ENCODE assay signal across 26 mouse cellular contexts in genomic region chr11:17657720-17658119, GRCm38 (mm10).
DNase-seq lines count a peak whose midpoint lies in the region; ATAC-seq and TF ChIP-seq lines count a peak whose summit lies in the region.
"Had no signal": no experiment of that assay in that cellular context is flagged by ENCODE, and none has a peak within 500 bp of the region (broad histone marks: within the 10 kb centered on the region; RNA-seq: fewer than 3 reads in every experiment).

No protein-coding gene starts in this region.

- WGBS in hindbrain, embryonic 11.5 days = 82% methylated on average over 3 of the region's 3 CpGs
- 75% methylated on average over 3 of the region's 3 CpGs for WGBS in hindbrain, embryonic 16.5 days
- 92% methylated on average over 3 of the region's 3 CpGs for WGBS in midbrain, embryonic 11.5 days
- 70% methylated on average over 3 of the region's 3 CpGs for WGBS in midbrain, postnatal 0 days
- WGBS in forebrain, embryonic 16.5 days = 18% methylated on average over 3 of the region's 3 CpGs
- 72% methylated on average over 3 of the region's 3 CpGs for WGBS in midbrain, embryonic 16.5 days

- ATAC-seq in hindbrain, embryonic 11.5 days (ENCODE audit: low FRiP score) = peak; percentile 29; the same call in 1 of the 2 replicates
- ATAC-seq in hindbrain, embryonic 16.5 days = no peak
- 0 out of 2 replicates have a peak, but pooled peaks have one; percentile 38 for ATAC-seq in midbrain, embryonic 11.5 days (ENCODE audit: low FRiP score)
- no peak for ATAC-seq in midbrain, postnatal 0 days (ENCODE audit: low FRiP score)
- ATAC-seq in forebrain, embryonic 16.5 days = peak; percentile 48
- ATAC-seq in midbrain, embryonic 16.5 days = 0 out of 2 replicates have a peak, but pooled peaks have one; percentile 43
- ATAC-seq: CD4-positive, CD25-positive, alpha-beta regulatory T cell, adult 4 months; liver, embryonic 12.5 days; liver, postnatal 0 days had no signal

- no peak overlapping the region for H3K9ac ChIP-seq in hindbrain, embryonic 11.5 days (ENCODE audit: low read depth, low read length)
- H3K9ac ChIP-seq in hindbrain, embryonic 16.5 days (ENCODE audit: low read depth, low read length) = no peak overlapping the region
- no peak overlapping the region for H3K9ac ChIP-seq in midbrain, embryonic 11.5 days (ENCODE audit: low read length)
- H3K9ac ChIP-seq in midbrain, postnatal 0 days (replicated peaks; ENCODE audit: low read length, poor library complexity, severe bottlenecking) = no peak overlapping the region
- H3K9ac ChIP-seq in forebrain, embryonic 16.5 days (replicated peaks; ENCODE audit: low read depth, low read length) = no peak overlapping the region
- H3K9ac ChIP-seq in midbrain, embryonic 16.5 days (ENCODE audit: low read depth, low read length) = no peak overlapping the region
- H3K9ac ChIP-seq: embryonic facial prominence, embryonic 13.5 days; liver, embryonic 12.5 days; liver, postnatal 0 days; stomach, embryonic 15.5 days had no signal

- H3K4me3 ChIP-seq in hindbrain, embryonic 11.5 days (ENCODE audit: low read depth, low read length) = no peak overlapping the region
- H3K4me3 ChIP-seq in hindbrain, embryonic 16.5 days (ENCODE audit: low read length) = no peak overlapping the region
- no peak overlapping the region for H3K4me3 ChIP-seq in midbrain, embryonic 11.5 days (ENCODE audit: low read depth, low read length)
- no peak overlapping the region for H3K4me3 ChIP-seq in midbrain, postnatal 0 days (ENCODE audit: low read depth, low read length)
- H3K4me3 ChIP-seq in forebrain, embryonic 16.5 days (replicated peaks; ENCODE audit: low read length) = no peak overlapping the region
- no peak overlapping the region for H3K4me3 ChIP-seq in midbrain, embryonic 16.5 days (ENCODE audit: low read depth, low read length)
- H3K4me3 ChIP-seq: embryonic facial prominence, embryonic 13.5 days; liver, embryonic 12.5 days; stomach, embryonic 15.5 days had no signal

- no peak for DNase-seq in hindbrain, embryonic 11.5 days (ENCODE audit: low spot score)
- no peak for DNase-seq in midbrain, embryonic 11.5 days (ENCODE audit: low spot score, missing footprints)
- no peak for DNase-seq in midbrain, postnatal 0 days (ENCODE audit: low spot score)
- DNase-seq in cerebellum, adult 9-11 months = no peak
- DNase-seq: adrenal gland, postnatal 14 days; cerebellum, adult 11-12 months; cerebellum, postnatal 10 days; gastrocnemius, postnatal 14 days; heart, adult 11 months; heart, postnatal 4 days; kidney, adult 11 months; layer of hippocampus, postnatal 36 days; left cerebral cortex, postnatal 4 days; liver, postnatal 0 days; lung, postnatal 36 days; right cerebral cortex, postnatal 25 days; thymus, postnatal 14 days had no signal

- H3K36me3 ChIP-seq in hindbrain, embryonic 11.5 days (ENCODE audit: control insufficient read depth, insufficient read depth, low read length) = no peaks in the 10 kb centered on the region
- no peaks in the 10 kb centered on the region for H3K36me3 ChIP-seq in hindbrain, embryonic 16.5 days (ENCODE audit: control insufficient read depth, insufficient read depth, low read length)
- H3K36me3 ChIP-seq in midbrain, embryonic 11.5 days (ENCODE audit: control insufficient read depth, insufficient read depth, low read length) = no peaks in the 10 kb centered on the region
- no peaks in the 10 kb centered on the region for H3K36me3 ChIP-seq in midbrain, postnatal 0 days (ENCODE audit: insufficient read depth, low read length)
- H3K36me3 ChIP-seq in forebrain, embryonic 16.5 days (ENCODE audit: control insufficient read depth, insufficient read depth) = no peaks in the 10 kb centered on the region
- H3K36me3 ChIP-seq in midbrain, embryonic 16.5 days (ENCODE audit: control insufficient read depth, insufficient read depth, low read length) = no peaks in the 10 kb centered on the region
- H3K36me3 ChIP-seq: embryonic facial prominence, embryonic 13.5 days; liver, embryonic 12.5 days; stomach, embryonic 15.5 days had no signal

- H3K4me2 ChIP-seq in hindbrain, embryonic 11.5 days (replicated peaks; ENCODE audit: low read depth, low read length) = no peak overlapping the region
- H3K4me2 ChIP-seq in hindbrain, embryonic 16.5 days (ENCODE audit: low read length) = no peak overlapping the region
- H3K4me2 ChIP-seq in midbrain, embryonic 11.5 days = no peak overlapping the region
- H3K4me2 ChIP-seq in midbrain, postnatal 0 days (ENCODE audit: low read depth, low read length, poor library complexity, severe bottlenecking) = no peak overlapping the region
- no peak overlapping the region for H3K4me2 ChIP-seq in forebrain, embryonic 16.5 days (ENCODE audit: low read length)
- H3K4me2 ChIP-seq in midbrain, embryonic 16.5 days (ENCODE audit: low read length) = no peak overlapping the region
- H3K4me2 ChIP-seq: embryonic facial prominence, embryonic 13.5 days; heart, embryonic 11.5 days; liver, embryonic 12.5 days; stomach, embryonic 15.5 days had no signal

- no peak for TF ChIP-seq CTCF in midbrain, postnatal 0 days (IDR thresholded peaks at IDR 0.05)

- H3K4me1 ChIP-seq in hindbrain, embryonic 11.5 days (replicated peaks; ENCODE audit: control insufficient read depth, insufficient read depth, low read length) = no peaks in the 10 kb centered on the region
- H3K4me1 ChIP-seq in hindbrain, embryonic 16.5 days (ENCODE audit: control insufficient read depth, insufficient read depth, low read depth, low read length) = no peaks in the 10 kb centered on the region
- 0 out of 2 replicates have a peak, but pooled peaks cover 2% of the 10 kb centered on the region for H3K4me1 ChIP-seq in midbrain, embryonic 11.5 days (ENCODE audit: control insufficient read depth, insufficient read depth, low read length)
- H3K4me1 ChIP-seq in midbrain, postnatal 0 days (ENCODE audit: insufficient read depth, low read length) = no peaks in the 10 kb centered on the region
- peaks cover 12% of the 10 kb centered on the region for H3K4me1 ChIP-seq in forebrain, embryonic 16.5 days (replicated peaks; ENCODE audit: control insufficient read depth, insufficient read depth, low read length)
- no peaks in the 10 kb centered on the region; the same call in 1 of the 2 replicates for H3K4me1 ChIP-seq in midbrain, embryonic 16.5 days (ENCODE audit: control insufficient read depth, insufficient read depth, low read length)
- H3K4me1 ChIP-seq: liver, embryonic 12.5 days; stomach, embryonic 15.5 days had no signal

- H3K27ac ChIP-seq in hindbrain, embryonic 11.5 days (ENCODE audit: low read depth, low read length) = no peak overlapping the region
- no peak overlapping the region for H3K27ac ChIP-seq in hindbrain, embryonic 16.5 days (ENCODE audit: low read depth, low read length)
- no peak overlapping the region for H3K27ac ChIP-seq in midbrain, embryonic 11.5 days (ENCODE audit: low read depth, low read length)
- no peak overlapping the region for H3K27ac ChIP-seq in midbrain, postnatal 0 days (ENCODE audit: low read depth, low read length)
- peak overlapping the region; percentile 52 for H3K27ac ChIP-seq in forebrain, embryonic 16.5 days (ENCODE audit: low read length)
- no peak overlapping the region for H3K27ac ChIP-seq in midbrain, embryonic 16.5 days (ENCODE audit: low read length)
- H3K27ac ChIP-seq: embryonic facial prominence, embryonic 13.5 days; kidney, postnatal 0 days; liver, embryonic 12.5 days; stomach, embryonic 15.5 days had no signal

- H3K27me3 ChIP-seq in hindbrain, embryonic 11.5 days (ENCODE audit: control insufficient read depth, insufficient read depth, low read length) = no peaks in the 10 kb centered on the region
- no peaks in the 10 kb centered on the region for H3K27me3 ChIP-seq in hindbrain, embryonic 16.5 days (replicated peaks; ENCODE audit: control insufficient read depth, insufficient read depth, low read length)
- H3K27me3 ChIP-seq in midbrain, embryonic 11.5 days (ENCODE audit: control insufficient read depth, insufficient read depth, low read length) = no peaks in the 10 kb centered on the region
- no peaks in the 10 kb centered on the region for H3K27me3 ChIP-seq in midbrain, postnatal 0 days (ENCODE audit: insufficient read depth, low read length)
- no peaks in the 10 kb centered on the region for H3K27me3 ChIP-seq in forebrain, embryonic 16.5 days (replicated peaks; ENCODE audit: control insufficient read depth, insufficient read depth, low read length)
- no peaks in the 10 kb centered on the region for H3K27me3 ChIP-seq in midbrain, embryonic 16.5 days (ENCODE audit: control insufficient read depth, insufficient read depth, low read depth, low read length)
- H3K27me3 ChIP-seq: embryonic facial prominence, embryonic 13.5 days; liver, embryonic 12.5 days; stomach, embryonic 15.5 days had no signal

- no peaks in the 10 kb centered on the region for H3K9me3 ChIP-seq in hindbrain, embryonic 11.5 days (ENCODE audit: control insufficient read depth, low read length)
- no peaks in the 10 kb centered on the region for H3K9me3 ChIP-seq in hindbrain, embryonic 16.5 days (ENCODE audit: control insufficient read depth, low read length)
- no peaks in the 10 kb centered on the region for H3K9me3 ChIP-seq in midbrain, embryonic 11.5 days (ENCODE audit: control insufficient read depth, low read length)
- no peaks in the 10 kb centered on the region for H3K9me3 ChIP-seq in midbrain, postnatal 0 days (ENCODE audit: low read length)
- no peaks in the 10 kb centered on the region for H3K9me3 ChIP-seq in forebrain, embryonic 16.5 days (ENCODE audit: control insufficient read depth, low read length)
- no peaks in the 10 kb centered on the region for H3K9me3 ChIP-seq in midbrain, embryonic 16.5 days (replicated peaks; ENCODE audit: control insufficient read depth, low read length, poor library complexity, severe bottlenecking)
- H3K9me3 ChIP-seq: embryonic facial prominence, embryonic 13.5 days; liver, embryonic 12.5 days; stomach, embryonic 15.5 days had no signal

Comparison
In these comparisons a context has a peak if more than half of its experiments do, and no peak if none do; other contexts are left out.
1. ATAC-seq: peak in hindbrain, embryonic 11.5 days (single experiment), midbrain, embryonic 11.5 days (single experiment), forebrain, embryonic 16.5 days (single experiment) and midbrain, embryonic 16.5 days (single experiment); none in hindbrain, embryonic 16.5 days (single experiment) and midbrain, postnatal 0 days (single experiment).